Mouse (Mus musculus) lung, adult 10 weeks (tissue): Measurements from ENCODE around the gene Lrwd1. TPM values are rescaled to one million over a fixed set of nuclear protein-coding genes. Genes with fewer than 3 reads are reported as not detected.

Source experiments
- polyA plus RNA-seq: library from polyadenylated mRNA; stranded (reverse); fragments of 350-450 nt; fragmentation: Illumina TruSeq; extraction: RNeasy Lipid Tissue Mini Kit (QIAGEN cat#74804); gene quantifications from one replicate; pipeline ENCODE4 v1.2.3, GENCODE M21; 2014; ENCODE audit warnings: low read depth, low replicate concordance; ENCODE audit not compliant: insufficient read depth

Gene Lrwd1
- 11.3 TPM for polyA plus RNA-seq

GRCm38 (mm10) chr5:136135571-136136291 lies at the start of gene Lrwd1, which contains the start of gene Alkbh4:
Lrwd1 (minus strand) TSS chr5:136136074.
Alkbh4 (plus strand) TSS chr5:136136146.

GRCm38 (mm10) chr5:136170512-136171362 lies 34.9 kb upstream of the Lrwd1 start, which contains the start of gene Orai2:
Orai2 (minus strand) TSS chr5:136170713.

GRCm38 (mm10) chr5:136115891-136116783 lies 19.7 kb downstream of the Lrwd1 start, which contains the start of gene Polr2j:
Polr2j (plus strand) TSS chr5:136116631.

GRCm38 (mm10) chr5:136083669-136084107 lies 52.2 kb downstream of the Lrwd1 start, which contains the start of gene Rasa4:
Rasa4 (plus strand) TSS chr5:136083916.

Other genes with a start within 250 kb of the Lrwd1 start
- gene Hspb1, start 248.2 kb downstream of the Lrwd1 start, polyA plus RNA-seq: 179 TPM
- 53.1 TPM for gene Ywhag, start 201.5 kb downstream of the Lrwd1 start, polyA plus RNA-seq
- gene Ssc4d, start 161.5 kb downstream of the Lrwd1 start, polyA plus RNA-seq: 1.0 TPM
- not detected for gene Zp3, start 156.0 kb downstream of the Lrwd1 start, polyA plus RNA-seq
- gene Dtx2, start 141.3 kb downstream of the Lrwd1 start, polyA plus RNA-seq: 9.9 TPM
- gene Upk3b, start 97.6 kb downstream of the Lrwd1 start, polyA plus RNA-seq: 31.1 TPM
- gene Upk3bl, start 81.6 kb downstream of the Lrwd1 start, polyA plus RNA-seq: not detected
- 7.2 TPM for gene Rasa4, start 52.2 kb downstream of the Lrwd1 start, polyA plus RNA-seq
- 83.0 TPM for gene Polr2j, start 19.4 kb downstream of the Lrwd1 start, polyA plus RNA-seq
- gene Alkbh4, start 72 bp upstream of the Lrwd1 start, polyA plus RNA-seq: 7.6 TPM
- 7.5 TPM for gene Orai2, start 34.6 kb upstream of the Lrwd1 start, polyA plus RNA-seq
- 27.5 TPM for gene Prkrip1, start 62.9 kb upstream of the Lrwd1 start, polyA plus RNA-seq
- gene Sh2b2, start 110.5 kb upstream of the Lrwd1 start, polyA plus RNA-seq: 2.1 TPM